Mouse (Mus musculus) heart, postnatal 10 days (tissue): ENCODE results near the gene Apol8. TPM values are rescaled to one million over a fixed set of nuclear protein-coding genes. Genes with fewer than 3 reads are reported as not detected.
"Not testable (repeated sequence)": the region's sequence is repeated elsewhere in the genome, so short reads cannot be mapped to it uniquely, and the experiment has no call there.

Experiments used
- DNase-seq, 2 experiments: peaks; one replicate each; pipeline ENCODE4 v3.0.0; 2021
- intact Hi-C: fragments of 180-260 bp; cut with DNase I; formaldehyde crosslinking; loops from one replicate; pipeline ENCODE4 v1.15.1; 2025
- total RNA-seq, 2 experiments: library from RNA; stranded (reverse); gene quantifications; 2 replicates each; pipeline ENCODE4 v1.2.3; 2021

The Apol8 gene
- total RNA-seq, 2 experiments from 2014 or later: not detected

DNA sequence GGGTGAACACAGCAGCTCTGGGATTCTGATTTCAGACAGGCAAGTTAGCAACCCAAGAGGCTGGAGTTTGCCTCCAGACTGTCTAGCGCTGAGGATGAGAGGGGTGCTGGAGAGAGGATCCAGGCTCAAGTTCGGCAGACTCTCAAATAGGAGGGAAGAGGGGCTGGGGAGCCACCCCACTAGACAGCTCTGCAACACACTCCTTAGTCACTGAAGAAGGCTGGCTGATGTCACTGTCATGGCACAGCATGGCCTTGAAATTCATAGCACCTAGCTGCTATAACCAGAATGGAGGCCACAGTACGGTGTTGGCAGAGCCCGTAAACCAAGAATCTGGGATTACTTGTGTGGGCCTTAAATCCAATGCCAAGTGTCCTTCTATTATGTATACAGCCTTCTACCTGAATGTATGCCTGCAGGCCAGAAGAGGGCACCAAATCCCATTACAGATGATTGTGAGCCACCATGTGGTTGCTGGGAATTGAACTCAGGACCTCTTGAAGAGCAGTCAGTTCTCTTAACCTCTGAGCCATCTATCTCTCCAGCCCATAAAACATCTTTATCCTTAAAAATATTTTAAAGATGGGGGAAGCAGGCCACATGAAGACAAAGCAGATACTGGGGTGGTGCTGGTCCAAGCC lies 903 bp upstream of the Apol8 start:
- no peak for DNase-seq
- intact Hi-C loops: loop anchor here (10.0 kb wide), 1 partner anchor 63 kb away; the partner anchor contains the start of gene Apol7e

DNA sequence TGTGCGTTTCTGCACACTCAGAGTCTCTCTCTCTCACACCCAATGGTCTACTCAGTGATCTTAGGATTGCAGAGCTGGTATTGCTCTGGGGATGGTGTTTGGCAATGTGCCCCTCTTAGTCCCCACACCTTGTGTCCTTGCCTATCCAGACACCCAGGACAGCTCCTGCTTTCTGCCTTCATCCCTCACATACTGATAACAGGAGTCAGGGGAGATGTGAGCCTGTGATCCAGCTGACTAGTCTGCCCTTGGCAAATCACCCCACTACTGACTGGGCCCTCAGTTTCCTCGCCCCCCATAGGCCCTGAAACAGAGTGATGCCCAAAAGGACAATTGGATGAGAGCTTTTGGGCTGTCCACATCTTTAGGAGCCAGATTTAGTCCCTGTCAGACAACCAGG lies 722 bp downstream of the Apol8 start:
- intact Hi-C loops: loop anchor here (10.0 kb wide), 1 partner anchor 61 kb away; the partner anchor contains the start of gene Apol7e
- DNase-seq: no peak

DNA sequence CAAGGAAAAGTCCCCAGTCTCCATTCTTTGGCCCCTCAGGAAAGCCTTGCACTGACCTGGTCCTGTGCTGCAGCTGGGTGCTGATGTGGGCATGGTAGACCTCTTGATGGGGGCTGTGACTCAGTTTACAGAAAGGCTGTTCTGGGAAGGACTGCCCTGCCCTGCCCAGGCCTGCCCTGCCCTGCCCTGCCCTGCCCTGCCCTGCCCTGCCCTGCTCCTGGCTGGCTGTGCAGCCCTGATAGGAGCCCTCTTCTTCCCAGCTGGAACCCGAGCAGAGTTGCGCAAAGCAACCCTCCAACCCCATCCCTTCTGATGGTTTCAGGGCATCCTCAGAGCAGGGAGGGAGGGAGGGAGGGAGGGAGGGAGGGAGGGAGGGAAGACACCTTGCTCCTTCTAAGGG lies 1.7 kb downstream of the Apol8 start:
- intact Hi-C loops: loop anchor here (10.0 kb wide), 1 partner anchor 60 kb away; the partner anchor contains the start of gene Apol7e
- no peak for DNase-seq

DNA sequence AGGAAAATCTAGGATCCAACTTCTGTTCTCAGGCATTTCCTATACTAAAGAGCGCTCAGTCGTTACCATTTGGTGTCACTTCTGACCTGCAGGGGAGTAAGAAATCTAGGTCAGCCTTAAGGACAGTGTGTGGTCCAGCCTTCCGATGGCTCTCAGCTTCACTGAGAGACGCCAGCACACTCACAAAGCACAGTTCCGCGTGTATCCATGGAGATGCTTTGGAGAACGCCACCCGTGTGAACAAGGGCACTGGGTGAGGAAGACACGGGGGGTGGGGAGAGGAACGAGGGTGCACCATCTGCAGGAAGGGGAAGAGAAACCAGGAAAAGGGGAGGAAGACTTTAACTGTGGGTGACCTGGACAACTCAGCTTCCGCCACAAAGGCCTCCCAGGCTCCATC lies 4.4 kb downstream of the Apol8 start:
- intact Hi-C loops: loop anchor here (10.0 kb wide), 1 partner anchor 58 kb away; the partner anchor contains the start of gene Apol7e
- DNase-seq: no peak

DNA sequence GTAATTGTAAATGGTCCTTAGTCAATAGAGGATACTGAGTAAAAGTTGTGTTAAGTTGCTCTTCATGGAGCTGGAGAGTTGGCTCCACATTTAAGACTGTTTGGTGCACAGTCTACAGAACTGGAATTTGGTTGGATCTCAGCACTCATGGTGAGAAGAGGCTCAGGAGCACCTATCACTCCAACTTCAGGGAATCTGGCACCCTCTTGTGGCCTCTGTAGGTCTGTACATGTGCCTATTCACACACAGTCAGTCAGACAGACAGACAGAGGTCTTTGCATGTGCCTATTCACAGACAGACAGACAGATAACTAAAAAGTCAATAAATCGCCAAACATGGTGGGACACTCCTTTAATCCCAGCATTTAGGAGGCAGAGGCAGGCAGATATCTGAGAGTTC lies 6.3 kb downstream of the Apol8 start:
- intact Hi-C loops: loop anchor here (10.0 kb wide), 1 partner anchor 56 kb away; the partner anchor contains the start of gene Apol7e
- DNase-seq: peak; percentile 59 to 62

DNA sequence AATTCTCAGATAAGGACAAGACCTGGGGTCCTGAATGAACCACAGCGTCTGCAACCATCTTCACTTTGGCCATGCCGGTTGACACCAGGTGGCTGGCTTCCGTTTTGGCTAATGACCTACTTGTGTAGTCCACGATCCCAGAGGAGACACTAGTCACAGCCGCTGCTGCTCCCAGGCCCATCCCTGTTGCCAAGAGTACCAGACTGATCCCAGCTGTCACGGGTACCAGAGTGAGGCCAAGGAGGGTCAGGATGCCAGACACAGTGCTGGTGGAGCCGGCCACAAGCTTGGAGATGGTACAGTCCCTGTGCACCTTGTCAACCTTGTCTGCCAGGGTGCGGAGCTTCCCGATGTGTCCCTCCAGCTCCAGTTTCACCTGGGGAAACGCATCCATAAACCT lies 7.1 kb downstream of the Apol8 start:
- DNase-seq: peak; percentile 38 to 59
- intact Hi-C loops: loop anchor here (10.0 kb wide), 1 partner anchor 55 kb away; the partner anchor contains the start of gene Apol7e

DNA sequence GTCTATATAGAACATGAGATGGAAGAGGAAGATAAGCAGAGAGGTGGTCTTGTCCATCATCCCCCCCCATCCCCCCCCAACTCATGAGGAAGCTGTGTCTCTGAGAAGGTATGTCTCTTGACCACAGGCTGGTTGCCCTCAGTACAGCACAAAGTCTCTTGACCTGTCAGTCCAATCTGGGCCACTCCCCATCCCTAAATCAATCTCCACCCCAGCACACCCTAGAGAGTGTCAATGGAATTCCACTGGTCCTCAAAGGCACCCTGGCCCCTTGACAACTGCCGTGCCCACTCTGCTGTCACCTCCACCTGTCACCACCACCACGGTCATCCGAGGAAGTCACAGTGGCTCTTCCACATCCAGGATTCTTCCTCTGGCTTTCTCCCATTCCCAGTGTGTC lies 8.4 kb downstream of the Apol8 start:
- intact Hi-C loops: no loop called here
- no peak for DNase-seq

DNA sequence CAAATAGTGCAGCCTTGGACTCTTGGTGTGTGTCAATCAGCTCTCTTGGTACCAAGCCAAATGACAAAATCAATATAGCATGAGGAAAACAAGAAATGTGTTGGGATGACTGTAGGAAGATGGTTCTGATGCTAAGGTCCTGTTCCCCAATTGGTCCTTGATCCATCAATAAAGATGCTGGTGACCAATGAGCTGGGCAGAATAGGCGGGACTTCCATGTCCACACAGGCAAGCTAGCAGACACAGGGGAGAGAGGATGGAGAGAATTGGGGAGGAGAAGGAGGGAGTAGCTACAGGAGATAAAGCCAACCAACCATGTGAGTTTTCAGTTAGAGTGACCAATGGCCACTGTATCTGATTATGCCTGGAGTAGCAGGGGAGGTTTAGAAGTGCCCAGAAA lies 10.5 kb downstream of the Apol8 start:
- intact Hi-C loops: no loop called here
- DNase-seq: no peak

DNA sequence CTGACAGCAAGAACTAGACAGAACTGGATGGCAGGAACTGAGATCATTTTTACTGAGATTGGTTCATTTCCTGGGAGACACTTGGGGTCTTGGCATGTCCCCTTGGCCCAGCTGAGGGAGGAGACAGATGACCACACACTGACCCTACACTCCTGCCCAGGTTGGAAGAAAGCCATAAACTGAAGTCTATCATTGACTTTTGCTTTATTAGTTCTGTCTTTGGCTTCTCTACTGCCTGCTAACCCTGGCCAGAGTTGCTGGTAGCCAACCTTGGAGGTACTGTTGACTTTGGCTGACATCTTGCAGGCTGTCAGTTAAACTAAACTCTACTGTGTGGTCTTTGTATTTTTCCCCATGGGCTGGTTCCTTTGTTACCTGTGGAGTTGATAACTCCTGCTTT lies 11.7 kb downstream of the Apol8 start:
- DNase-seq: no peak
- intact Hi-C loops: no loop called here

DNA sequence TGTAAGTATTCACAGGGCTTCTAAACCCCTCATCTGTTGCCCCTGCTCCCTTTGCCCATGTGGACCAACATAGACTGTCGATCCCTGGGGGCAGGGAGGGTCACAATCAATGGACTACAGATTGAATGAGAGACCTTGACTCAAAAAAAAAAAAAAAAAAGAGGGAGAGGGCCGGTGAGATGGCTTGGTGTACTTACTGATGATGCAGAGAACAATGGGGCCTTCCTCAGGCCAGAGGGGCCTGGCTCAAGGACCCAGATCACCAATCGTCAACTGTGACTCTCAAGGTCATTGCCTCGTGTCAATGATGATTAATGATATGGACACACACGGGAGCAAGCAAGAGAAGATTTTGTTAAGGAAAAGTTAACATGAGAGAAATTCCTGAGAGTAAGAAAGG lies 12.2 kb downstream of the Apol8 start:
- intact Hi-C loops: no loop called here
- no peak for DNase-seq

DNA sequence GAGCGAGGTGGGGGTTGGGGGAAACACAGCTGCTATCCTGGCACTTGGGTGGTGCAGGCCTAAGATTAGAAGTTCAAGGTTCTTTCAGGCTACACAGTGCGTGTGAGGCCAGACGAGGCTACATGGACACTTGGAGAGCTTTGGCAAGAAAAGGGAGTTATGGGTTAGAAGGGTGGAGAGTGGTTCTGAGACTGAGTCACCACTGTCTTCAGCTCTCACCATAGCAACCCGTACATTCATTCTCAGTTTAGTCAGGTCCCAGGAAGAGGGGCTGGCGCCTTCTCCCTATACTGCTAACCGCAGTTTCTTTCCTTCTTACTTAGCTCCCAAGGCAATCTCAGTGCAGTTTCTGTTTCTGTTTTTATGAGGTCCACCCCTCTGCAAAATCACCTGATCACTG lies 15.2 kb downstream of the Apol8 start:
- intact Hi-C loops: not testable (repeated sequence)

DNA sequence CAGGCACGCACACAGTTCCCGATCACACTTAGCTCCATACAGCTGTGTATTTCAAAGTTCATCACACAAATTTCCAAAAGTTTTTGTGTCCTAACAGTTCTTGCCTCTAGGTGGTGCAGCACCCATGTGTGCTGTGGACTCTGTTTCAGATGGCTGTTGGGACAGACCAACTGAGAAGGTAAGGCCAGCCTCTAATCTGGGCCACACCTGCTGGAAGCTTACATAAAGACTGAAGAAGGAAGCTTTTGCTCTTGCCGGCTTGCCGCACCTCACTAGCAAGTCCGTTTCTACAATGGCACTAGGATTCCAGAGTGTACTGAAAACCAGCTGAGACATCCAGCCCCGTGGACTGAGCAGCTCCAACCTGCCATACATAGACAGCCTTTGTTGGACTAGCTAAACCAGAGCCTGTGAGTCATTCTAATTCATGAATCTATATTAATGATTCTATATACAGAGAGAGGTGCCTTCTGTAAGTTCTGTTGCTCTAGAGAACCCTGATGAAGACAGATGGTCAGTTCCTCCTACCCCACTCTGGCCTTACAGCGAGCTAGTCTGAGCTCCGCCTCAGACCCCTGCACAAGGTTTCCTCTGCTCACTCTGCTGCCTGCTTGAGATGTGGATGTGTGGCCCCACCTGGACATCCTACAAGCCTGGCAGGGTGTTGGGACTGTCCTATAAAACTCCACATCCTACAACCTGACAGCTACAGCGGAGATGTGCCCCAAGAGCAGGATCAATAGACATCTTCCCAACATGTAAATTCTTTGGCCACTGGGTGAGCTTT lies 16.1 kb downstream of the Apol8 start:
- intact Hi-C loops: no loop called here
- no peak for DNase-seq

More for the DNA sequence above, 15.2 kb downstream of the Apol8 start:
- DNase-seq: not testable (repeated sequence)

DNA sequence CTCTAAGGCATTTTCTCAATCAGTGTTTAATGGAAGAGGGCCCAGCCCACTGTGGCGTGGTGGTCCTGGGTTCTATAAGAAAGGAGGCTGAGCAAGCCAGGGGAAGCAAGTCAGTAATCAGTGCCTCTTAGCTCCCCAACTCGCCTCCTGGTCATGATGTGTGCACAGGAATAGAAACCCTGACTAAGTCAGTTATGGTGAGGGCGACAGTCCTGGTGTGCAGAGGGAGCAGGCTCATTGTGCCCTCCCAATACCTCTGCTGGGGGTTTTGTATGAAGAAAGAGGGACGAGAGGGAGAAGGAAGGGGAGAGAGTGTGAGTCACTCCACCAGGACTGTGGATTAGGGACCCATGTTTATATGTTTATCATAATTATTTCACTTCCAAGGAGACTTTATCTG lies 22.9 kb downstream of the Apol8 start:
- DNase-seq, intact Hi-C loops: not testable (repeated sequence)

DNA sequence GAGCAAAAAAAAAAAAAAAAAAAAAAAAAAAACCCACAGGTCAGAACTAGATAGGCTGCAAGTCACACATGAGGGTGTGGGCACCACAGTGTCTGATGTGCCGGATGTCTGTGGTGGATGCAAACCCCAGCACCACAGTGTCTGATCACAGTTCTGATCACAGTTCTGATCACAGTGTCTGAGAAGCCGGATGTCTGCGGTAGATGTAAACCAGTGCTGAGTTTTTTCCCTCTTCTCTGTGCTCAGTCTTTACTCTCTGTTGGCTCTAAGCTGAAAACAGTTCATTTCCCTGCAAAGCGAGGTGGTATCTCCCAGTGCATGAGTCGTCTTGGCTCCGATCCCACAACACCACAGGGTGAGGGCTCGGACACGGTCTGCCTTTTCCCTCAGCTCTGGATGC lies 23.4 kb downstream of the Apol8 start:
- intact Hi-C loops: not testable (repeated sequence)
- DNase-seq: peak in 1 of 2 experiments; percentile 53

DNA sequence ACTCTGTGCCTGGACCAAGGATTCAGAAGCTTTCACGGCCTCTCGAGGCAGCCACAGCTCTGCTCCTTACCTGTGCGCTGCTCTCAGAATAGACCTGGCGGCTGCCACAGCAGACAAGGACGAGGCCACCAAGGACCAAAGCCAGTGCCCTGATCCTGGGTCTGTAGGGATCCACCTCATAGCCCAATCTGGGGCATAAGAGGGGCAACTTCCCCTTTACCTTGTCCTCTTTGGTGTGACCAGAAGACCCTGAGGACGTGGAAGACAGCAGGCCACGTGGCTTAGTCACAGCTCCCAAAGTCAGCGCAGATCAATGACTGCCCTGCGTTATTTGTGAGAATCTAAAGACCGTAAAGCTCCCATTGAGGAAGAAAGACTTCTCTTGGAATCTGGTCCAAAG lies 24.0 kb downstream of the Apol8 start:
- intact Hi-C loops, DNase-seq: not testable (repeated sequence)

DNA sequence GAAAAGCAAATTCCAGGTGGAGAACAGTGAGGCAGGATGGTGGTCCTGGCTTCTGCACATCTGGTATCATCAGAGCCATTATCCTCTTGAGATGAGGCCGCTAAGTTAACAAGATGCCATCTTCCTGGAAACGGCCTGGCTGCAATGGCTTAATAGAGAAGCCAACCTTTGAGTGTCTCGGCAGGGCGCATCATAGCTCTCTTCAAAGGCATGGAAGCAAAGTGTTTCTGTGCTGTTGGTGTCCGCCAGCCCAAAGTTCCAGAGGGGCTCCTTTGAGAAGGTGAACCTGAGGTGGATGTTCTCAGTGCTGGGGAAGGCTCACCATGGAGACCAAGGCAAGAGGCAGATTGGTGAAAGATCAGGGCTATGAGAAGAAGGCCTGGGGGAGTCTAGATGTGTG lies 25.2 kb downstream of the Apol8 start:
- intact Hi-C loops: no loop called here
- DNase-seq: no peak

DNA sequence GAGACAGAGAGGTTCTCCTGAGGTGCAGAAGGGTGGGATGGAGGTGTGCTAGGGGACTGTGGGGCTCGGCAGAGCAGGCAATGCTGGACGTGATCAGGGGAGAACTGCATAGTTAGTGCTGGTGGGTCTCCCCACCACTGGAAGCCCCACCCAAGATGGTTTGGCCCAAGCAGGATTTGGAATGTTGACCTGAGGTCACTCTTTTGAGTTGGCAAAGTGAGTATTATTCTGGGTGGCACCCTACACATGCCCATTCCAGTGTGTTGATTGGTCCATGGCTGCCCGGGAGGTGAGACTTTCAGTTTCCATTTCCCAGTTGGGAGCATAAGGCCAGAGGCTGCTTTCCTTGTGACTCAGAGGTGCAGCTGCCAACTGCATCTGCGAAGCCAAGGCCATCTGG lies 28.1 kb downstream of the Apol8 start, which contains the start of gene Apol9b:
Gene Apol9b, plus strand, starts transcription at position 301 of the 400 bp plus-strand sequence.
- intact Hi-C loops, DNase-seq: not testable (repeated sequence)

DNA sequence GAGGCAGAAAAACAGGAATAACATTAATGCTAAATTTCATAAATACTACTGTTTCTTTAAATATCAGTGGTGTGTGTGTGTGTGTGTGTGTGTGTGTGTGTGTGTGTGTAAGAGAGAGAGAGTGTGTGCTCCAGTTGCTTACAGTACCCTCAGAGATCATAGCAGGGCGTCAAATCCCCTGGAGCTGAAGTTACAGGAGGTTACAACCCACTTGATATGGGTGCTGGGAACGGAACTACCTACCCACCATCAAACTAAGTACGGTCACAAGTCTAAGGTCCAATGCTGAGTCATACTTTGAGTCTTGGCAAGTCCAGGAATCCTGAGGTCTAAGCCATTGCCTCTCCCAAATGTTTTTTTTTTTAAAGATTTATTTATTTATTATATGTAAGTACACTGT lies 29.1 kb downstream of the Apol8 start:
- intact Hi-C loops, DNase-seq: not testable (repeated sequence)

DNA sequence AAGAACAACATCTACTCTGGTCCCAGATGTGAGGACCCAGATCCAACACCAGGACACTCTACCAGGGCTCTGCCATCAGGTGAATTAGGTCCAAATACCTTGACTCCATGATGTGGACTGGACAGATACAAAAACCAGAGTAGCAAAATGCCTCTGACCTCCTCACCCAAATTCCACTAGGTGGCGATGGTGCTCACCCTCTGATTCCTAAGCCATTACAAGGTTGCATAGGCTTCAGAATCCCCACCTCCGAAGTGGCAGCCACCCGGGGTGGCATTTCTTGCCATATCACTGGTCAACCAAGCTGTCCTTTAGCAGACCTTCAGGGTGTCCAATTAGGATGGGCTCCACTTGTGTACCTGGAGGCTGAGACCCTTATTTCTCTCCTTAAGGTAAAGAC lies 29.7 kb downstream of the Apol8 start:
- DNase-seq, intact Hi-C loops: not testable (repeated sequence)

DNA sequence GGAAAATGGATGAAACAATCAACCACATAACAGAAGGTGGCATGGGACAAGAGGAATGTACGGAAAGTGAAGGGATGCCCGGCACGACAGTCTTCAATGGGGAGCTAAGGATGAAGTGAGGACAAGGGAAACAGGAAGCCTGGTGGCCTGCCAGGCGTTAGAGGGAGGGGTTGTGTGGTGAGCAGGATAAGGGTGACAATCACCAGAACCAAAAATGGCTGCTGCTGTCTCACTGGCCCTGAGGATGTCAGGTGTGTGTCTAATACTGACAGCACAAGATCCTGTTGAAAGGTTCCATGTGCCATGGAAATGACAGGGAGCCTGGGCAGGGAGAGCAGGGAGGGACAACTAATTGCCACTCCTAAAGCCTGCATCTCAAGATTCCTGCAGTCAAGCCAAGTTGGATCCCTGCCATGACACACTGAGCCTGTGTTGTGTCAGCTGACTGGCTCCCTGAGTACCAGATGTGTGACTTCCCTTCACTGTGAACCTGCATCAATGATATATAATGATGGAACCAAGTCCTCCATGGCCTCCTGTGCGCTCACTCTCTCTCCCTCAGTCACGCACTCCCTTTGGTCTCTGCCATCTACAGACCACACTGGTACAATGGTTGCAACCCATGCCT lies 31.3 kb downstream of the Apol8 start:
- peak; percentile 59 to 63 for DNase-seq
- intact Hi-C loops: not testable (repeated sequence)
